Mouse (Mus musculus): ENCODE data around the gene Naa16. TPM values are rescaled to one million over a fixed set of nuclear protein-coding genes. Genes with fewer than 3 reads are reported as not detected.
A peak's percentile ranks its signal among the peaks of the same experiment; 100 is the strongest.

The Naa16 gene
- total and polyA plus RNA-seq, 2 experiments, result 2.0 to 3.9 TPM

DNA sequence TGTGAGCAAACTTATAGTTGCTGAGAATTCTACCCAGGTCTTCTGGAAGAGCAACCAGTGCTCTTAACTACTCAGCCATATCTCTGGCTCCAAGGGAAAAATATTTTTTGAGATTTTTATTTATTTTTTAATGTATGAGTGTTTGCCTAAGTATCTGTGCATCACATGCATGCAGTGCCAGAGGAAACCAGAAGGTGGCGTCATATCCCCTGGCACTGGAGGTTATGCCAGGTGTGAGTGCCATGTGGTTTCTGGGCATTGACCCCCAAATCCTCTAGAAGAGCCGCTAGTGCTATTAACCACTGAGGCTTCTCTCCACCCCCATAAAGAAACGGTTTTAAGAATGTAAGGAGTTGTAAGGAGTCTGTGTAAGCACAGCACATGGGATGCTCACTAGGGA, 102.3 kb downstream of the Naa16 start:
- no peaks in the 10 kb centered on the region; the same call in 1 of the 2 replicates for H3K27me3 ChIP-seq (ENCODE audit: control insufficient read depth, insufficient read depth, low read length)
- no peak overlapping the region for H3K9ac ChIP-seq (ENCODE audit: low read depth, low read length)
- no peak for DNase-seq (ENCODE audit: extremely low read depth, low read depth, low spot score)
- H3K79me2 ChIP-seq (ENCODE audit: control insufficient read depth, insufficient read depth, low read length), result no peaks in the 10 kb centered on the region
- TF ChIP-seq CTCF (IDR thresholded peaks at IDR 0.05; ENCODE audit: low read depth, low read length), result peak; percentile 40
- TF ChIP-seq POLR2A (IDR thresholded peaks at IDR 0.05; ENCODE audit: extremely low read depth, insufficient read depth, low read length), result no peak
- WGBS, result 75% methylated on average over 3 of the region's 3 CpGs
- H3K4me1 ChIP-seq (ENCODE audit: control insufficient read depth, insufficient read depth, low read length), result no peaks in the 10 kb centered on the region
- H3K36me3 ChIP-seq (ENCODE audit: control insufficient read depth, insufficient read depth, low read length), result no peaks in the 10 kb centered on the region
- no peak overlapping the region for H3K27ac ChIP-seq (replicated peaks; ENCODE audit: insufficient read depth, low read depth, low read length)
- H3K4me3 ChIP-seq (ENCODE audit: insufficient read depth, low read depth, low read length), result no peak overlapping the region

DNA sequence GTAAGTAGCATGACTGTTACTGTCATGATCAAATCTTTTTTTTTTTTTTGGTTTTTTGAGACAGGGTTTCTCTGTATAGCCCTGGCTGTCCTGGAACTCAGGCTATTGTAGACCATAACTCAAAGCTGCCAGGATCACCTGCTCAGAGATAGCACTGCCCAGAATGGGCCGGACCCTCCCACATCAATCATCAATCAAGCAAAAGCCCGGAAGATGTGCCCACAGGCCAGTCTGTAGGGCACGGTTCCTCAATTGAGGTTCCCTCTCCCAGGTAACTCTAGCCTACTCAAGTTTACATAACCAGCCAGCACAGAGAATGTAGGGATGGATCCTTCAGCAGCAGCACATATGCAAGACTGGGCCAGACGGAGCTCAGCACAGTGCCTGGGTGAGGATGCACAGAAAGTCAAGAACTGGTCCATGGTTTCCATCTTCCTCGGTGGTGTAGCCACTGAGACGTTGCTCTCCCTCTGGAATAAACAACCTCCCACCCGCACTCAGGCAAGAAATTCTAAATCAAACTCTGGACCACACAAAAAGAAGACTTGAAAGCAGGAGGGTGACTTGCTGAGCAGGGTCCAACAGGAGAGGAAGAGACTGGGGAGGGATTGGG, 103.2 kb downstream of the Naa16 start:
- no peak overlapping the region for H3K4me3 ChIP-seq (ENCODE audit: insufficient read depth, low read depth, low read length)
- no peak for DNase-seq (ENCODE audit: extremely low read depth, low read depth, low spot score)
- H3K27ac ChIP-seq (replicated peaks; ENCODE audit: insufficient read depth, low read depth, low read length), result no peak overlapping the region
- TF ChIP-seq CTCF (IDR thresholded peaks at IDR 0.05; ENCODE audit: low read depth, low read length) (no peak), POLR2A (IDR thresholded peaks at IDR 0.05; ENCODE audit: extremely low read depth, insufficient read depth, low read length) (no peak)
- no peaks in the 10 kb centered on the region for H3K79me2 ChIP-seq (ENCODE audit: control insufficient read depth, insufficient read depth, low read length)
- no peaks in the 10 kb centered on the region for H3K4me1 ChIP-seq (ENCODE audit: control insufficient read depth, insufficient read depth, low read length)
- no peaks in the 10 kb centered on the region for H3K36me3 ChIP-seq (ENCODE audit: control insufficient read depth, insufficient read depth, low read length)
- H3K9ac ChIP-seq (ENCODE audit: low read depth, low read length), result no peak overlapping the region
- no peaks in the 10 kb centered on the region; the same call in 1 of the 2 replicates for H3K27me3 ChIP-seq (ENCODE audit: control insufficient read depth, insufficient read depth, low read length)
- 93% methylated on average over 7 of the region's 7 CpGs for WGBS

DNA sequence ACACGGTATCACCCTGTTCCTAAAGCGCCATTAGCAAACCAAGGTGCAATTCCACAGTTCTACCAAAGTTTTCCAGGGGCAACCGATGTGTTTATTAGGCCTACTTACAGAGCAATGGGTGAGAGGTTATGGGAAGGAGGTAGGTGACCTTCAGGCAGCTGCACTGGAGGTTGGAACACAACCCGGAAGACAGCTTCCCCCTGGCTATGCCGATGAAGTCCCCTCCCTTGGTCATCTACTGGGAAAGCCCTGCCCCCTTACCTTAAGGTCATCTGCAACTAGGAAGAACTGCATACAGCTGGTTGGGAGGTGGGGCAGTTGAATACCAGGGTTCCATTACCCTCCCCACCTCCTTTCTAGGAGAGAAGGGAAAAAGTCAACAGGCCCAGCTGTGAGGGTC, 105.0 kb downstream of the Naa16 start:
- Histone ChIP-seq H3K27ac (replicated peaks; ENCODE audit: insufficient read depth, low read depth, low read length) (no peak overlapping the region), H3K9ac (ENCODE audit: low read depth, low read length) (no peak overlapping the region), H3K4me1 (ENCODE audit: control insufficient read depth, insufficient read depth, low read length) (no peaks in the 10 kb centered on the region), H3K79me2 (ENCODE audit: control insufficient read depth, insufficient read depth, low read length) (no peaks in the 10 kb centered on the region), H3K36me3 (ENCODE audit: control insufficient read depth, insufficient read depth, low read length) (no peaks in the 10 kb centered on the region), H3K4me3 (ENCODE audit: insufficient read depth, low read depth, low read length) (no peak overlapping the region), H3K27me3 (ENCODE audit: control insufficient read depth, insufficient read depth, low read length) (no peaks in the 10 kb centered on the region; the same call in 1 of the 2 replicates)
- no peak for DNase-seq (ENCODE audit: extremely low read depth, low read depth, low spot score)
- TF ChIP-seq POLR2A (IDR thresholded peaks at IDR 0.05; ENCODE audit: extremely low read depth, insufficient read depth, low read length), result no peak
- no peak for TF ChIP-seq CTCF (IDR thresholded peaks at IDR 0.05; ENCODE audit: low read depth, low read length)
- WGBS, result 87% methylated on average over 5 of the region's 5 CpGs

DNA sequence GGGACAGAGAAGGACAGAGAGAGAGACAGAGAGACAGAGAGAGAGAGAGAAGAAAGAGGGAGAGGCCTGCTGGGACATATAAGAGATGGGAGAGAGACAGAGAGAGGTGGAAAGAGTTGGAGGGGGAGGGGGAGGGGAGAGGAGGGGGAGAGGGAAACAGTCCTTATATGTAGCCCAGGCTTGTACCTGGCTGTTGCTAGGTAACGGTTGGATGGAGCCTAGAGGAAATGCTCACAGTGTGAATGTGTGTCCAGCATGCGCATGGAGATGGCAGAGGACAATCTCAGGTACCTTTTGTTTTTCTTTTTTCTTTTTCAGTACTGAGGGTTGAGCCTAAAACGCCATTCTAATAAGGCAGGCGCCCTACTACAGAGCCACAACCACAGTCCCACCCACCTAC, 106.0 kb downstream of the Naa16 start:
- 84% methylated on average over 4 of the region's 4 CpGs for WGBS
- H3K27ac ChIP-seq (replicated peaks; ENCODE audit: insufficient read depth, low read depth, low read length), result no peak overlapping the region
- TF ChIP-seq POLR2A (IDR thresholded peaks at IDR 0.05; ENCODE audit: extremely low read depth, insufficient read depth, low read length), result no peak
- no peak for TF ChIP-seq CTCF (IDR thresholded peaks at IDR 0.05; ENCODE audit: low read depth, low read length)

DNA sequence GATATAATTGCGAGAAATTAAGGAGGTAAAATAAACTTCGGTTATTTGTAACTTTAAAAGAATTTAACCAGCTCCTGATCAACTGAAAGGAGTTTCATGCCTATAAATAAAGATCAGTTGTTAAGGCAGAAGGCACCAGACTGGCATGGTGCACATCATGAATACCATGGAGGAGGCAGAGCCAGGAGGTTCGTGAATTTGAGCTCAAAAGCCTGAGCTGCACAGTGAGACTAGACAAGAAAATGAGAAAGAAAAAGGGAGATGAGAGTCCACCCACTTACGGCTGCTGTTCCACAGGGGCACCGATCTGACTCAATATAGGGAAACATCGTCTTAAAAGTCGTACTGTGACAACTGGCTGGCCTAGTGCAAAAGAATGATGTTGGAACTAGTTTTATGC, 106.6 kb downstream of the Naa16 start:
- Histone ChIP-seq H3K27ac (replicated peaks; ENCODE audit: insufficient read depth, low read depth, low read length) (no peak overlapping the region), H3K4me3 (ENCODE audit: insufficient read depth, low read depth, low read length) (no peak overlapping the region), H3K4me1 (ENCODE audit: control insufficient read depth, insufficient read depth, low read length) (no peaks in the 10 kb centered on the region), H3K36me3 (ENCODE audit: control insufficient read depth, insufficient read depth, low read length) (no peaks in the 10 kb centered on the region), H3K9ac (ENCODE audit: low read depth, low read length) (no peak overlapping the region), H3K27me3 (ENCODE audit: control insufficient read depth, insufficient read depth, low read length) (no peaks in the 10 kb centered on the region), H3K79me2 (ENCODE audit: control insufficient read depth, insufficient read depth, low read length) (no peaks in the 10 kb centered on the region)
- 92% methylated on average over 7 of the region's 7 CpGs for WGBS
- TF ChIP-seq POLR2A (IDR thresholded peaks at IDR 0.05; ENCODE audit: extremely low read depth, insufficient read depth, low read length) (no peak), CTCF (IDR thresholded peaks at IDR 0.05; ENCODE audit: low read depth, low read length) (no peak)
- DNase-seq (ENCODE audit: extremely low read depth, low read depth, low spot score), result no peak

More for the DNA sequence above, 106.0 kb downstream of the Naa16 start:
- Histone ChIP-seq H3K79me2 (ENCODE audit: control insufficient read depth, insufficient read depth, low read length) (no peaks in the 10 kb centered on the region), H3K4me1 (ENCODE audit: control insufficient read depth, insufficient read depth, low read length) (no peaks in the 10 kb centered on the region), H3K4me3 (ENCODE audit: insufficient read depth, low read depth, low read length) (no peak overlapping the region), H3K36me3 (ENCODE audit: control insufficient read depth, insufficient read depth, low read length) (no peaks in the 10 kb centered on the region), H3K27me3 (ENCODE audit: control insufficient read depth, insufficient read depth, low read length) (no peaks in the 10 kb centered on the region), H3K9ac (ENCODE audit: low read depth, low read length) (no peak overlapping the region)
- no peak for DNase-seq (ENCODE audit: extremely low read depth, low read depth, low spot score)

DNA sequence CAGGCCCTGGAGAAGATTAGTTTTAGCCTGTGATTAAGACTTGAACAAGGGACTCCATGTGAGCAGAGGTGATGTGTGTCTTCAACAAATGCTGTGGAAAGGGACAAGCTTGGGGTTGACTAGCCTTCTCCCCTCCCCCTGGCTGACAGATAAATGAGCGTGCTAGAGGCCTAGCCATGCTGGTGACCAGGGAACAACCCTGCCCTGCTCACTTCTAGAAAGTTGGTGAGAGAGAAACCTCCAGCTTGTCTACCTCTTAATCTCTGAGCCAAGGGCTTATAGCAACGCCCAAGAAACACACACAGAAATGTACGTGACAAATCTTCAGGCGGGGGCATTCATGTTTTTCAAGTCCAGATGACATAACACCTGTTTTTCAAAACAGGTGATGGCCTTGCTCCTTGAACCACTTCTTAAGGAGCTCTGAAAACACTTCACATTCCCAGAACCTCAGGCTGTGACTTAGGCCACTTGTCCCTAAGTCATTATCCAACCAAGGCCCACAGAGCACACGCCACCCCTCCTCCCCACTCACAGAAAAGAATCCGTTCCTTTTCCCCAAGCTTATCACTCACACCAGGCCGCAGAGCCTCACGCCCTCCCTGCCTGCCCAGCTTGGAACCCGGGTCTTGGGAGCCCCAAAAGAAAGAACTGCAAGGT, 108.6 kb downstream of the Naa16 start:
- Histone ChIP-seq H3K27ac (replicated peaks; ENCODE audit: insufficient read depth, low read depth, low read length) (no peak overlapping the region), H3K9ac (ENCODE audit: low read depth, low read length) (no peak overlapping the region)

More for the DNA sequence above, 108.6 kb downstream of the Naa16 start:
- DNase-seq (ENCODE audit: extremely low read depth, low read depth, low spot score), result no peak
- no peaks in the 10 kb centered on the region for H3K36me3 ChIP-seq (ENCODE audit: control insufficient read depth, insufficient read depth, low read length)
- TF ChIP-seq CTCF (IDR thresholded peaks at IDR 0.05; ENCODE audit: low read depth, low read length) (no peak), POLR2A (IDR thresholded peaks at IDR 0.05; ENCODE audit: extremely low read depth, insufficient read depth, low read length) (no peak)
- no peaks in the 10 kb centered on the region for H3K4me1 ChIP-seq (ENCODE audit: control insufficient read depth, insufficient read depth, low read length)
- H3K79me2 ChIP-seq (ENCODE audit: control insufficient read depth, insufficient read depth, low read length), result no peaks in the 10 kb centered on the region
- H3K27me3 ChIP-seq (ENCODE audit: control insufficient read depth, insufficient read depth, low read length), result no peaks in the 10 kb centered on the region
- 91% methylated on average over 9 of the region's 9 CpGs for WGBS
- no peak overlapping the region for H3K4me3 ChIP-seq (ENCODE audit: insufficient read depth, low read depth, low read length)

Data from liver, adult 2 months (tissue).